Mouse (Mus musculus): ENCODE results near the gene Zfp960. TPM values are rescaled to one million over a fixed set of nuclear protein-coding genes. Genes with fewer than 3 reads are reported as not detected.

The Zfp960 gene
- polyA plus RNA-seq (2017; shearing (Covaris generic)) = 0.65 TPM

DNA sequence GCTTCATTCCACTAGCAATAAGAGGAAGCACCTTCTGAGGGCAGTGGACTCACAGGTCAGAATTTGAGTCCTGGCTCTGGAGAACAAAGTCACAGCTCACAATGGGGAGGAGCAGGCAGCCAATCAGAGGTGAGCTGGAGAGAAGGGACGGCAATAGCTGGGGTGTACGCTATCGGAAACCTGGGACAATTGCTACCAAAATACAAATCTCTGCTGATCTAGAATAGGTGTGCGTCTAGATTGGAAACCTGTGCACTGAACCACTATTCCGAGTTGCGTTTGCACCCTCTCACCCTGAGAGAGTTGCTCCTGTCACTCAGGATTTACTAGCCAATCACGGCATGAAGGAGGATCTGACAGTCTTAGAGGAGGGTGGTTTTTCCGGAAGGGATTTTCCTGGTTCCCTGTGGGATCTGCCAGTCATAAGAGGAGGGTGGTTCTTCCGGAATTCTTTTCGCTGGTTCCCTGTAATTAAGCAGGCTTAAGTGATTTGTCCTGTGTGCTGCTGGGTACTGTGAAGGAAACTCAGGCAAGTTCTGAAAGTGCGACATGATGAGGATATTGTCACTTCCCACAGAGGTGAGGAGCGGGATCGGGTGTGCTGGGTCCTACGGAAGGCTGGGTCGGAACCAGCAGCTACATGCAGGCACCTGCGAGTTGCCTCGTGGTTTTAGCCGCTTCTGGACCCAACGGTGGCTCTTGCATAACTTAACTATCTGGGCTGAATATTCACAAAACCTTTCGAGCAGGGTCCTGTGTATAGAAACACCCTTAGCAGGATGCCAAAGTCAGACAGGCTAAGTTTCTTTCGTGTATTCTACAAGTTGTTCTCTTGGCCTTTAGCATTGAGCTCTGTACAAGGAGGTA, at the start of gene Zfp960:
TSS of gene Zfp960 (plus strand) at position 486 of the 867 bp plus-strand sequence.

DNA sequence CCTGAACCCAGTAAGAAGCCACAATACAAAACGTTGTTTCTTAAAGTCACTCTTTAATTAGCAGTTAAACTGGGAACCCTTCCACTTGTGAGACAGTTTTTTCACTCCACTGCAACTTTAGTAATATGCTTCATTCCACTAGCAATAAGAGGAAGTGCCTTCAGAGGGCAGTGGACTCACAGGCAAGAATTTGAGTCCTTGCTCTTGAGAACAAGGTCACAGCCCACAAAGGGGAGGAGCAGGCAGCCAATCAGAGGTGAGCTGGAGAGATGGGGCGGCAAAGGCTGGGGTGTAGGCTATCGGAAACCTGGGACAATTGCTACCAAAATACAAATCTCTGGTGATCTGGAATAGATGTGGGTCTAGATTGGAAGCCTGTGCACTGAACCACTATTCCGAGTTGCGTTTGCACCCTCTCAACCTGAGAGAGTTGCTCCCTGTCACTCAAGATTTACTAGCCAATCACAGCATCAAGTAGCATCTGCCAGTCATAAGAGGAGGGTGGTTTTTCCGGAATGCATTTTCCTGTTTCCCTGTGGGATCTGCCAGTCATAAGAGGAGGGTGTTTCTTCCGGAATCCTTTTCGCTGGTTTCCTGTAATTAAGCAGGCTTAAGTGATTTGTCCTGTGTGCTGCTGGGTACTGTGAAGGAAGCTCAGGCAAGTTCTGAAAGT, 57.1 kb downstream of the Zfp960 start, which contains the start of gene Zfp97:
TSS of gene Zfp97 (plus strand) at position 586 of the 673 bp plus-strand sequence.

Other genes starting within 250 kb of the Zfp960 start
- 9.3 TPM for gene Zfp97, start 57.3 kb downstream of the Zfp960 start, polyA plus RNA-seq (2017; shearing (Covaris generic))

Data from CD4-positive, CD25-positive, alpha-beta regulatory T cell (primary cell).